Mouse (Mus musculus): ENCODE results near the gene Tubg2. TPM values are rescaled to one million over a fixed set of nuclear protein-coding genes. Genes with fewer than 3 reads are reported as not detected.

The Tubg2 gene
- polyA plus RNA-seq, 1 experiment from 2014 or later, result 3.1 TPM

DNA sequence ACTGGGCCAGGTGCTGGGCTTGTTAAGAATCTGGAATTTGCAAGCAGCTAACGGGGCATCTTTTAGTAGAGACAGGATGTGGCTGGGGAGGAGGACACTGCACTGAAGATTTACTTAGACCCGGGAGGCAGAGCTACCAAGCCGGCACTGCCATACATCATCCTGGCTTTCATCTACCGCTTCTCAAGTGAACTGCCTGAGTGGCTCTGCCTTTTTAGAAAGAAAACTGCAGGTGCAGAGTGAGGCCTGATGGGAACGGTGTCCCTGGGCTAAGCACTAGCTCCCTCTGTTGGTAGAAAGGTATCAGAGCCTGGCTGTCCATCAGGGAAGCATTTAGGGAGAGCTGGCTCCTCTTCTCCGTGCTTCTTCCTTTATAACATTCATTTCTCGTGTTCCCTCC is 45.3 kb downstream of the Tubg2 start:
- Histone ChIP-seq H3K27ac (replicated peaks) (no peak overlapping the region), H3K27me3 (replicated peaks) (no peaks in the 10 kb centered on the region), H3K4me1 (0 out of 2 replicates have a peak, but pooled peaks cover 4% of the 10 kb centered on the region), H3K36me3 (peaks cover 87% of the 10 kb centered on the region), H3K9ac (no peak overlapping the region), H3K4me3 (no peak overlapping the region), H3K9me3 (no peaks in the 10 kb centered on the region), H3K4me2 (no peak overlapping the region)
- WGBS, result 24% methylated on average over 7 of the region's 7 CpGs
- ATAC-seq (ENCODE audit: extremely low read depth, insufficient number of reproducible peaks, low FRiP score, low TSS enrichment), result no peak

Small RNA genes within 50 kb of the gene (microRNA-seq; reads per million reads assigned to microRNA genes)
- gene Gm27626, result not detected

Other genes with a start within 250 kb of the Tubg2 start
- 41.8 and 42.9 TPM in 2 replicates for gene Stat3, start 216.4 kb upstream of the Tubg2 start, polyA plus RNA-seq (2015; fragmentation: Nextera tagmentation; extraction: Ambion mirVana)
- gene Cavin1, start 185.0 kb upstream of the Tubg2 start, polyA plus RNA-seq (2015; fragmentation: Nextera tagmentation; extraction: Ambion mirVana), result 348 and 370 TPM in 2 replicates
- 54.9 and 58.1 TPM in 2 replicates for gene Atp6v0a1, start 146.5 kb upstream of the Tubg2 start, polyA plus RNA-seq (2015; fragmentation: Nextera tagmentation; extraction: Ambion mirVana)
- gene Naglu, start 85.9 kb upstream of the Tubg2 start, polyA plus RNA-seq (2015; fragmentation: Nextera tagmentation; extraction: Ambion mirVana), result 13.5 and 13.7 TPM in 2 replicates
- 0.14 and 0.17 TPM in 2 replicates for gene Hsd17b1, start 77.5 kb upstream of the Tubg2 start, polyA plus RNA-seq (2015; fragmentation: Nextera tagmentation; extraction: Ambion mirVana)
- 26.8 and 28.4 TPM in 2 replicates for gene Coasy, start 73.3 kb upstream of the Tubg2 start, polyA plus RNA-seq (2015; fragmentation: Nextera tagmentation; extraction: Ambion mirVana)
- gene Mlx, start 68.6 kb upstream of the Tubg2 start, polyA plus RNA-seq (2015; fragmentation: Nextera tagmentation; extraction: Ambion mirVana), result 36.3 and 41.6 TPM in 2 replicates
- 21.4 and 26.6 TPM in 2 replicates for gene Psmc3ip, start 60.5 kb upstream of the Tubg2 start, polyA plus RNA-seq (2015; fragmentation: Nextera tagmentation; extraction: Ambion mirVana)
- gene Retreg3, start 36.0 kb upstream of the Tubg2 start, polyA plus RNA-seq (2015; fragmentation: Nextera tagmentation; extraction: Ambion mirVana), result 12.0 and 14.1 TPM in 2 replicates
- 77.2 and 83.0 TPM in 2 replicates for gene Tubg1, start 36.0 kb upstream of the Tubg2 start, polyA plus RNA-seq (2015; fragmentation: Nextera tagmentation; extraction: Ambion mirVana)
- 0.52 and 0.55 TPM in 2 replicates for gene Cntnap1, start 14.6 kb downstream of the Tubg2 start, polyA plus RNA-seq (2015; fragmentation: Nextera tagmentation; extraction: Ambion mirVana)
- gene Plekhh3, start 15.4 kb downstream of the Tubg2 start, polyA plus RNA-seq (2015; fragmentation: Nextera tagmentation; extraction: Ambion mirVana), result 7.6 and 8.5 TPM in 2 replicates
- gene Ccr10, start 19.5 kb downstream of the Tubg2 start, polyA plus RNA-seq (2015; fragmentation: Nextera tagmentation; extraction: Ambion mirVana), result 0.19 and 0.33 TPM in 2 replicates
- gene Ezh1, start 70.6 kb downstream of the Tubg2 start, polyA plus RNA-seq (2015; fragmentation: Nextera tagmentation; extraction: Ambion mirVana), result 11.6 and 11.7 TPM in 2 replicates
- gene Ramp2, start 90.1 kb downstream of the Tubg2 start, polyA plus RNA-seq (2015; fragmentation: Nextera tagmentation; extraction: Ambion mirVana), result 210 and 234 TPM in 2 replicates
- gene Vps25, start 97.8 kb downstream of the Tubg2 start, polyA plus RNA-seq (2015; fragmentation: Nextera tagmentation; extraction: Ambion mirVana), result 98.8 and 111 TPM in 2 replicates
- gene Wnk4, start 104.7 kb downstream of the Tubg2 start, polyA plus RNA-seq (2015; fragmentation: Nextera tagmentation; extraction: Ambion mirVana), result 7.6 and 8.0 TPM in 2 replicates
- 0.48 and 0.65 TPM in 2 replicates for gene Cntd1, start 123.1 kb downstream of the Tubg2 start, polyA plus RNA-seq (2015; fragmentation: Nextera tagmentation; extraction: Ambion mirVana)
- gene Coa3, start 123.2 kb downstream of the Tubg2 start, polyA plus RNA-seq (2015; fragmentation: Nextera tagmentation; extraction: Ambion mirVana), result 165 and 171 TPM in 2 replicates
- 128 and 130 TPM in 2 replicates for gene Becn1, start 146.4 kb downstream of the Tubg2 start, polyA plus RNA-seq (2015; fragmentation: Nextera tagmentation; extraction: Ambion mirVana)
- gene Psme3, start 160.3 kb downstream of the Tubg2 start, polyA plus RNA-seq (2015; fragmentation: Nextera tagmentation; extraction: Ambion mirVana), result 99.0 and 105 TPM in 2 replicates
- 0.70 and 0.75 TPM in 2 replicates for gene Aoc2, start 169.2 kb downstream of the Tubg2 start, polyA plus RNA-seq (2015; fragmentation: Nextera tagmentation; extraction: Ambion mirVana)
- gene Aoc3, start 174.7 kb downstream of the Tubg2 start, polyA plus RNA-seq (2015; fragmentation: Nextera tagmentation; extraction: Ambion mirVana), result 0.28 and 0.32 TPM in 2 replicates
- gene G6pc, start 211.7 kb downstream of the Tubg2 start, polyA plus RNA-seq (2015; fragmentation: Nextera tagmentation; extraction: Ambion mirVana), result not detected in 2 replicates